Mouse (Mus musculus) forebrain, embryonic 12.5 days (tissue): Measurements from ENCODE around the gene Tmem82. TPM values are rescaled to one million over a fixed set of nuclear protein-coding genes. Genes with fewer than 3 reads are reported as not detected.
"Not testable (repeated sequence)": the region's sequence is repeated elsewhere in the genome, so short reads cannot be mapped to it uniquely, and the experiment has no call there.

Experiments used
- ATAC-seq: fragments of 200-750 bp; cut with Nextera tagmentation; 2 replicates; pipeline ENCODE4 v1.8.0; 2017; ENCODE audit warnings: moderate TSS enrichment; ENCODE audit not compliant: low FRiP score
- H3K27ac ChIP-seq: fragments of 300-500 bp; sonication (generic); 2 replicates; pipeline ENCODE4 v1.5.1; 2016; ENCODE audit warnings: mild to moderate bottlenecking
- H3K27me3 ChIP-seq: fragments of 300-500 bp; sonication (generic); 2 replicates; pipeline ENCODE4 v1.6.1; 2016; ENCODE audit warnings: mild to moderate bottlenecking
- H3K36me3 ChIP-seq: fragments of 300-500 bp; sonication (generic); replicated peaks from 2 replicates; pipeline ENCODE4 v1.6.1; 2016; ENCODE audit warnings: mild to moderate bottlenecking
- H3K4me1 ChIP-seq: fragments of 300-500 bp; sonication (generic); 2 replicates; pipeline ENCODE4 v1.6.1; 2016
- H3K4me2 ChIP-seq: fragments of 300-500 bp; sonication (generic); 2 replicates; pipeline ENCODE4 v1.6.1; 2016; ENCODE audit warnings: mild to moderate bottlenecking, moderate library complexity
- H3K4me3 ChIP-seq: fragments of 300-500 bp; sonication (generic); replicated peaks from 2 replicates; pipeline ENCODE4 v1.5.1; 2016; ENCODE audit warnings: mild to moderate bottlenecking
- H3K9ac ChIP-seq: fragments of 300-500 bp; sonication (generic); 2 replicates; pipeline ENCODE4 v1.6.1; 2016; ENCODE audit warnings: mild to moderate bottlenecking
- H3K9me3 ChIP-seq: fragments of 300-500 bp; sonication (generic); 2 replicates; pipeline ENCODE4 v1.6.1; 2016
- WGBS: fragments of 180-500 bp; shearing (Covaris S2); methylation state at CpG from one replicate; pipeline ENCODE4 v1.1.7; 2016; 5-methylcytosine and 5-hydroxymethylcytosine counted together
- polyA plus RNA-seq: library from polyadenylated mRNA; unstranded; fragments of >200 nt; fragmentation: Nextera tagmentation; extraction: Ambion mirVana; gene quantifications from 2 replicates; pipeline ENCODE4 v1.2.1, GENCODE M21; 2016

Gene Tmem82
- polyA plus RNA-seq, 1 experiment from 2014 or later: 0.09 TPM

GRCm38 (mm10) chr4:141567174-141567573 is 51.3 kb downstream of the Tmem82 start:
- H3K4me2 ChIP-seq, H3K9ac ChIP-seq, H3K27me3 ChIP-seq, H3K9me3 ChIP-seq, H3K36me3 ChIP-seq, H3K4me1 ChIP-seq, H3K27ac ChIP-seq, ATAC-seq, H3K4me3 ChIP-seq: not testable (repeated sequence)
- 92% methylated on average over 7 of the region's 7 CpGs for WGBS

DNA sequence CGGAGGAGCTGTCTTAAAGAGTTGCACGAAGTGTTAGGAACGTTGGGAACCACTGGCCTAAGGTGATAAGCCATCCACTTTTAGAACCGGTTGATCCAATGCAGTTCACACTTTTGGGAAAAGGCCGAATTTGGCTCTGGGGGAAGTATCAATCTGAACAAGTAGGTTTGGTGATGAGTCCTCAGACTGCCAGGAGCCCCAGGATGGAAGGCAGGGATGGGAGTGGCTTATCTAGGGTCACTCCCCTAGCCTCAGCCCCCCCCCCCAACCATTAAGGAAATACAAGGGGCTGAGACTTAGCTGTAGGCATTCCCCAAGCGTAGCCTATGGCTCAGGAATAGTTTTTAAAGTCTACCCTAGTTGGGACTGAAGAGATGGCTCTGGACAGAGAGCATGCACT is 52.2 kb downstream of the Tmem82 start:
- no peaks in the 10 kb centered on the region for H3K36me3 ChIP-seq
- H3K27ac ChIP-seq: no peak overlapping the region
- no peaks in the 10 kb centered on the region for H3K9me3 ChIP-seq
- ATAC-seq: no peak
- WGBS: 88% methylated on average over 6 of the region's 6 CpGs
- no peaks in the 10 kb centered on the region for H3K27me3 ChIP-seq
- no peak overlapping the region for H3K9ac ChIP-seq
- no peak overlapping the region for H3K4me3 ChIP-seq
- no peak overlapping the region for H3K4me2 ChIP-seq
- 0 out of 2 replicates have a peak, but pooled peaks cover 3% of the 10 kb centered on the region for H3K4me1 ChIP-seq

DNA sequence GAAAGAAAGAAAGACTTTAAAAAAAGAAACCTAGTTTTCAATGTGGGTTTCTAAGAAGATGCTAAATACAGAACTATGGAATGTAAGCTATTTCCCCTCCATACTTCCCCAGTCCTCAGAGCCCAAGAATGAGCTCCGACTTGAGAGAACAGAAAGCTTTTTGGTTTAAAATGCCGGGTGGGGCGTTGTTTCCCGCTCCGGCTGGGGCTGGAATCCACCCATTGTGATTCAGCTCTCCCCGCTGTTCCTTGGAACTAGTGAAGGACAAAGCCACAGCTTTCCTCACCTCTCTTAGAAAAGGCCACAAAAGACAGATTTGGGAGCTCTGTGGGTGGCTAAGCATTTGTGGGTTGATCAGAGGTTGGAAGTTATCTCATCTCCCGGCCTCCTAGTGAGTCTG is 53.1 kb downstream of the Tmem82 start:
- WGBS: 13% methylated on average over 7 of the region's 7 CpGs
- H3K4me3 ChIP-seq: no peak overlapping the region
- no peaks in the 10 kb centered on the region for H3K36me3 ChIP-seq
- H3K9me3 ChIP-seq: no peaks in the 10 kb centered on the region
- no peak for ATAC-seq
- no peak overlapping the region for H3K9ac ChIP-seq
- H3K27me3 ChIP-seq: no peaks in the 10 kb centered on the region
- no peak overlapping the region for H3K4me2 ChIP-seq
- H3K27ac ChIP-seq: no peak overlapping the region
- H3K4me1 ChIP-seq: 0 out of 2 replicates have a peak, but pooled peaks cover 3% of the 10 kb centered on the region

DNA sequence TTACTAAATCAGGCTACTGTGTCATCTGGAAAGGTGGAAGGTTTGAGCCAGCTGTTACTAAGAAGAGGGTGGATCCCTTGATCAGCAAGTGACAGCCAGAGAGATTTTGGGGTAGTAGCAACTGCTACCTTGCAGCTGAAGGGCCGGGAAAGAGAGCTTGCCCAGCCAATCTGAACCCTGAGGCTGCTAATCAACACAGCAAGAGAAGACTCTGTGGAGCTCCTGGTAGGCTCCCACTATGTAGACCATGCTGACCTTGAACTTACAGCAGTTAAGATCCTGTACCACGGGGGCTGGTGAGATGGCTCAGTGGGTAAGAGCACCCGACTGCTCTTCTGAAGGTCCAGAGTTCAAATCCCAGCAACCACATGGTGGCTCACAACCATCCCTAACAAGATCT is 53.8 kb downstream of the Tmem82 start:
- Histone ChIP-seq H3K4me3 (no peak overlapping the region), H3K9ac (no peak overlapping the region), H3K27ac (no peak overlapping the region), H3K4me1 (peaks cover 5% of the 10 kb centered on the region), H3K4me2 (no peak overlapping the region), H3K36me3 (no peaks in the 10 kb centered on the region), H3K9me3 (no peaks in the 10 kb centered on the region), H3K27me3 (no peaks in the 10 kb centered on the region)
- 89% methylated on average over 3 of the region's 3 CpGs for WGBS
- no peak for ATAC-seq

GRCm38 (mm10) chr4:141564209-141564608 is 54.2 kb downstream of the Tmem82 start:
- no peak overlapping the region for H3K4me2 ChIP-seq
- no peak overlapping the region for H3K4me3 ChIP-seq
- ATAC-seq: no peak
- H3K9me3 ChIP-seq: no peaks in the 10 kb centered on the region
- peaks cover 10% of the 10 kb centered on the region for H3K4me1 ChIP-seq
- no peak overlapping the region for H3K27ac ChIP-seq
- 92% methylated on average over 4 of the region's 4 CpGs for WGBS
- H3K27me3 ChIP-seq: no peaks in the 10 kb centered on the region
- H3K36me3 ChIP-seq: no peaks in the 10 kb centered on the region
- H3K9ac ChIP-seq: no peak overlapping the region

Other genes starting within 250 kb of the Tmem82 start
- gene Clcnka, start 219.9 kb downstream of the Tmem82 start, polyA plus RNA-seq: not detected in 2 replicates
- gene Clcnkb, start 202.6 kb downstream of the Tmem82 start, polyA plus RNA-seq: not detected in 2 replicates
- not detected in 2 replicates for gene Hspb7, start 197.9 kb downstream of the Tmem82 start, polyA plus RNA-seq
- not detected in 2 replicates for gene Srarp, start 182.5 kb downstream of the Tmem82 start, polyA plus RNA-seq
- 58.6 and 61.2 TPM in 2 replicates for gene Zbtb17, start 174.0 kb downstream of the Tmem82 start, polyA plus RNA-seq
- gene Spen, start 80.0 kb downstream of the Tmem82 start, polyA plus RNA-seq: 20.3 and 20.9 TPM in 2 replicates
- 17.3 and 19.8 TPM in 2 replicates for gene Fblim1, start 12.5 kb downstream of the Tmem82 start, polyA plus RNA-seq
- gene Slc25a34, start 5.2 kb upstream of the Tmem82 start, polyA plus RNA-seq: not detected in 2 replicates
- gene Plekhm2, start 46.3 kb upstream of the Tmem82 start, polyA plus RNA-seq: 5.2 and 6.6 TPM in 2 replicates
- 0.31 and 1.0 TPM in 2 replicates for gene Rsc1a1, start 67.0 kb upstream of the Tmem82 start, polyA plus RNA-seq
- gene Ddi2, start 104.8 kb upstream of the Tmem82 start, polyA plus RNA-seq: 22.8 and 25.3 TPM in 2 replicates
- not detected in 2 replicates for gene Agmat, start 128.0 kb upstream of the Tmem82 start, polyA plus RNA-seq
- 6.5 and 6.7 TPM in 2 replicates for gene Dnajc16, start 172.3 kb upstream of the Tmem82 start, polyA plus RNA-seq
- 20.1 and 20.4 TPM in 2 replicates for gene Casp9, start 175.0 kb upstream of the Tmem82 start, polyA plus RNA-seq
- not detected in 2 replicates for gene Cela2a, start 207.5 kb upstream of the Tmem82 start, polyA plus RNA-seq
- not detected in 2 replicates for gene Ctrc, start 227.7 kb upstream of the Tmem82 start, polyA plus RNA-seq